Mouse (Mus musculus): ENCODE measurements around the gene Slc27a1.
A peak's percentile ranks its signal among the peaks of the same experiment; 100 is the strongest.

The Slc27a1 gene

GRCm38 (mm10) chr8:71558071-71558957 is 10.4 kb upstream of the Slc27a1 start, which contains the start of gene Tmem221:
Gene Tmem221 (minus strand): TSS chr8:71558871.
- peak; percentile 80 for DNase-seq (ENCODE audit: low read depth)

GRCm38 (mm10) chr8:71558958-71559690 is 9.6 kb upstream of the Slc27a1 start:
- peak; percentile 96 for DNase-seq (ENCODE audit: low read depth)

GRCm38 (mm10) chr8:71560071-71560470 is 8.6 kb upstream of the Slc27a1 start:
- DNase-seq (ENCODE audit: low read depth), result no peak

- no peak for DNase-seq (ENCODE audit: low read depth)
Observed at GRCm38 (mm10) chr8:71560765-71561164, 7.9 kb upstream of the Slc27a1 start.

GRCm38 (mm10) chr8:71561401-71561800 is 7.3 kb upstream of the Slc27a1 start:
- DNase-seq (ENCODE audit: low read depth), result peak; percentile 93

GRCm38 (mm10) chr8:71562751-71563150 is 5.9 kb upstream of the Slc27a1 start:
- peak; percentile 83 for DNase-seq (ENCODE audit: low read depth)

- no peak for DNase-seq (ENCODE audit: low read depth)
Observed at GRCm38 (mm10) chr8:71563992-71564391, 4.7 kb upstream of the Slc27a1 start.

GRCm38 (mm10) chr8:71566501-71566900 is 2.2 kb upstream of the Slc27a1 start, which contains the start of gene Nxnl1:
Gene Nxnl1 (minus strand): TSS chr8:71566601.
- no peak for DNase-seq (ENCODE audit: low read depth)

- DNase-seq (ENCODE audit: low read depth), result peak; percentile 16
Observed at GRCm38 (mm10) chr8:71567587-71567986, 1.1 kb upstream of the Slc27a1 start.

GRCm38 (mm10) chr8:71568941-71569340 is 259 bp downstream of the Slc27a1 start:
- DNase-seq (ENCODE audit: low read depth), result peak; percentile 41

- peak; percentile 89 for DNase-seq (ENCODE audit: low read depth)
Observed at GRCm38 (mm10) chr8:71569366-71570290, 946 bp downstream of the Slc27a1 start.

GRCm38 (mm10) chr8:71570291-71570954 is 1.7 kb downstream of the Slc27a1 start:
- peak; percentile 97 for DNase-seq (ENCODE audit: low read depth)

- DNase-seq (ENCODE audit: low read depth), result no peak
Observed at GRCm38 (mm10) chr8:71572077-71572476, 3.4 kb downstream of the Slc27a1 start.

- DNase-seq (ENCODE audit: low read depth), result no peak
Observed at GRCm38 (mm10) chr8:71572847-71573633, 4.4 kb downstream of the Slc27a1 start.

- DNase-seq (ENCODE audit: low read depth), result no peak
Observed at GRCm38 (mm10) chr8:71574426-71574825, 5.7 kb downstream of the Slc27a1 start.

GRCm38 (mm10) chr8:71575020-71575419 is 6.3 kb downstream of the Slc27a1 start:
- DNase-seq (ENCODE audit: low read depth), result no peak

- DNase-seq (ENCODE audit: low read depth), result no peak
Observed at GRCm38 (mm10) chr8:71577856-71578387, 9.2 kb downstream of the Slc27a1 start.

- DNase-seq (ENCODE audit: low read depth), result no peak
Observed at GRCm38 (mm10) chr8:71579009-71579408, 10.3 kb downstream of the Slc27a1 start.

- DNase-seq (ENCODE audit: low read depth), result no peak
Observed at GRCm38 (mm10) chr8:71579476-71579875, 10.8 kb downstream of the Slc27a1 start.

GRCm38 (mm10) chr8:71580201-71580600 is 11.5 kb downstream of the Slc27a1 start:
- no peak for DNase-seq (ENCODE audit: low read depth)

All from induced T-regulatory cell, adult 2 months (primary cell).